ENCODE assay signal across 8 mouse cellular contexts in genomic region chr9:96350010-96350409, GRCm38 (mm10). TPM values are rescaled to one million over a fixed set of nuclear protein-coding genes. Genes with fewer than 3 reads are reported as not detected.
DNase-seq lines count a peak whose midpoint lies in the region; ATAC-seq and TF ChIP-seq lines count a peak whose summit lies in the region.

No protein-coding gene starts in this region.

- 35% methylated on average over 4 of the region's 4 CpGs for WGBS in kidney, postnatal 0 days
- WGBS in lung, embryonic 14.5 days, result 43% methylated on average over 4 of the region's 4 CpGs

- H3K27ac ChIP-seq in cortical plate, adult 2 months (ENCODE audit: insufficient read depth, low read length), result no peak overlapping the region
- H3K27ac ChIP-seq in kidney, postnatal 0 days, result peak overlapping the region; percentile 31; the same call in 1 of the 2 replicates
- no peak overlapping the region; the same call in 1 of the 2 replicates for H3K27ac ChIP-seq in lung, embryonic 14.5 days (ENCODE audit: low read depth)

- H3K36me3 ChIP-seq in kidney, postnatal 0 days (ENCODE audit: insufficient read depth, low read length), result peaks cover 4% of the 10 kb centered on the region; the same call in 1 of the 2 replicates
- H3K36me3 ChIP-seq in lung, embryonic 14.5 days (ENCODE audit: insufficient read depth), result 0 out of 2 replicates have a peak, but pooled peaks cover 5% of the 10 kb centered on the region

- no peaks in the 10 kb centered on the region; the same call in 1 of the 2 replicates for H3K4me1 ChIP-seq in cortical plate, adult 2 months (ENCODE audit: control insufficient read depth, insufficient read depth, low read length)
- no peaks in the 10 kb centered on the region for H3K4me1 ChIP-seq in kidney, postnatal 0 days (replicated peaks; ENCODE audit: insufficient read depth, low read length)
- H3K4me1 ChIP-seq in lung, embryonic 14.5 days (ENCODE audit: insufficient read depth), result no peaks in the 10 kb centered on the region

- no peak overlapping the region for H3K9ac ChIP-seq in kidney, postnatal 0 days (ENCODE audit: low read depth, low read length)
- no peak overlapping the region for H3K9ac ChIP-seq in lung, embryonic 14.5 days

- peak; percentile 69 for TF ChIP-seq CTCF in cortical plate, adult 2 months (IDR thresholded peaks at IDR 0.05; ENCODE audit: extremely low read depth, insufficient read depth, low read length)
- peak; percentile 78 for TF ChIP-seq CTCF in kidney, postnatal 0 days (IDR thresholded peaks at IDR 0.05; ENCODE audit: low read depth)
- peak; percentile 73 for TF ChIP-seq CTCF in lung, embryonic 14.5 days (IDR thresholded peaks at IDR 0.05; ENCODE audit: low read depth)

- H3K4me3 ChIP-seq in cortical plate, adult 2 months (ENCODE audit: insufficient read depth, low read length), result no peak overlapping the region
- no peak overlapping the region for H3K4me3 ChIP-seq in kidney, postnatal 0 days (replicated peaks; ENCODE audit: low read depth, low read length)
- no peak overlapping the region for H3K4me3 ChIP-seq in lung, embryonic 14.5 days (ENCODE audit: low read depth, low read length)

- DNase-seq in adrenal gland, adult (ENCODE audit: inconsistent age in 2 of 2, low spot score in 1 of 2), result peak; percentile 64 to 90
- no peak for DNase-seq in adrenal gland, adult 8-10 months
- DNase-seq in heart, adult 18-20 months, result peak; percentile 76 to 84
- peak; percentile 87 for DNase-seq in kidney, postnatal 0 days (ENCODE audit: low spot score)
- DNase-seq in lung, embryonic 14.5 days, result peak; percentile 88
- DNase-seq in right cerebral cortex, postnatal 4 days, result peak; percentile 30

- H3K4me2 ChIP-seq in kidney, postnatal 0 days (ENCODE audit: low read length), result no peak overlapping the region
- H3K4me2 ChIP-seq in lung, embryonic 14.5 days, result no peak overlapping the region

- no peaks in the 10 kb centered on the region for H3K9me3 ChIP-seq in kidney, postnatal 0 days (replicated peaks; ENCODE audit: low read length)
- no peaks in the 10 kb centered on the region for H3K9me3 ChIP-seq in lung, embryonic 14.5 days (ENCODE audit: low read depth, low read length)

- H3K27me3 ChIP-seq in kidney, postnatal 0 days (ENCODE audit: insufficient read depth, low read length), result no peaks in the 10 kb centered on the region
- H3K27me3 ChIP-seq in lung, embryonic 14.5 days (ENCODE audit: insufficient read depth, low read length), result no peaks in the 10 kb centered on the region

- TF ChIP-seq POLR2A in cortical plate, adult 2 months (IDR thresholded peaks at IDR 0.05; ENCODE audit: extremely low read depth, insufficient read depth, low read length), result no peak

- ATAC-seq in activated CD4-positive, CD25-positive, alpha-beta regulatory T cell, adult 4 months, result peak; percentile 27
- ATAC-seq in kidney, postnatal 0 days (replicated peaks; ENCODE audit: low FRiP score, low read depth), result 0 out of 2 replicates have a peak, but pooled peaks have one; percentile 65
- peak; percentile 70; the same call in 1 of the 2 replicates for ATAC-seq in lung, embryonic 14.5 days (ENCODE audit: insufficient read depth)

RNA-seq across cellular contexts. Expression of gene Atp1b3, which starts 14.2 kb away (rescaled TPM):
- 100 to 1,000 TPM; 173 to 211 (median 196) TPM for total RNA-seq in adrenal gland, adult 8-10 months (2022)
- 100 to 1,000 TPM; 275 to 348 TPM for polyA plus RNA-seq in activated CD4-positive, CD25-positive, alpha-beta regulatory T cell, adult 4 months (2017; shearing (Covaris generic))
- 123 and 128 TPM in 2 replicates for polyA plus RNA-seq in cortical plate, adult 2 months (2012; rRNA removed)
- 10 to 100 TPM; 51.6 to 63.6 TPM for total RNA-seq in heart, adult 18-20 months (2021)
- 182 and 197 TPM in 2 replicates for polyA plus RNA-seq in kidney, postnatal 0 days (2015; fragmentation: Nextera tagmentation; extraction: Ambion mirVana)
- 181 and 185 TPM in 2 replicates for polyA plus RNA-seq in lung, embryonic 14.5 days (2014; fragmentation: Nextera tagmentation; extraction: Ambion mirVana)
